Mouse (Mus musculus): ENCODE measurements at regions not wholly inside any gene's neighbourhood (a gene's known extent, or its start where the extent isn't known, plus 50 kb on each side); places are given as distances from the start of the nearest gene placed in this dataset.

- ATAC-seq (replicated peaks; ENCODE audit: low FRiP score, low TSS enrichment, poor library complexity, severe bottlenecking), result no peak
These were observed 53.5 kb upstream of the Ptpn1 start for GRCm38 (mm10) chr2:167878255-167878865.

- no peak for ATAC-seq (replicated peaks; ENCODE audit: low FRiP score, low TSS enrichment, poor library complexity, severe bottlenecking)
These were observed 54.5 kb upstream of the Ptpn1 start for GRCm38 (mm10) chr2:167877254-167877870.

- no peak for ATAC-seq (replicated peaks; ENCODE audit: low FRiP score, low TSS enrichment, poor library complexity, severe bottlenecking)
These were observed 59.4 kb upstream of the Ptpn1 start for GRCm38 (mm10) chr2:167872507-167872906.

GRCm38 (mm10) chr2:167870153-167870552 lies 61.7 kb upstream of the Ptpn1 start:
- ATAC-seq (replicated peaks; ENCODE audit: low FRiP score, low TSS enrichment, poor library complexity, severe bottlenecking), result no peak

GRCm38 (mm10) chr2:167866751-167867150 lies 65.1 kb upstream of the Ptpn1 start:
- no peak for ATAC-seq (replicated peaks; ENCODE audit: low FRiP score, low TSS enrichment, poor library complexity, severe bottlenecking)

- no peak for ATAC-seq (replicated peaks; ENCODE audit: low FRiP score, low TSS enrichment, poor library complexity, severe bottlenecking)
These were observed 66.3 kb upstream of the Ptpn1 start for GRCm38 (mm10) chr2:167865525-167865924.

- ATAC-seq (replicated peaks; ENCODE audit: low FRiP score, low TSS enrichment, poor library complexity, severe bottlenecking), result no peak
These were observed 67.2 kb upstream of the Ptpn1 start for GRCm38 (mm10) chr2:167864672-167865071.

- no peak for ATAC-seq (replicated peaks; ENCODE audit: low FRiP score, low TSS enrichment, poor library complexity, severe bottlenecking)
These were observed 67.6 kb upstream of the Ptpn1 start for GRCm38 (mm10) chr2:167864228-167864627.

- no peak for ATAC-seq (replicated peaks; ENCODE audit: low FRiP score, low TSS enrichment, poor library complexity, severe bottlenecking)
These were observed 68.2 kb upstream of the Ptpn1 start for GRCm38 (mm10) chr2:167863616-167864015.

GRCm38 (mm10) chr2:167861178-167861520 lies 70.7 kb upstream of the Ptpn1 start:
- no peak for ATAC-seq (replicated peaks; ENCODE audit: low FRiP score, low TSS enrichment, poor library complexity, severe bottlenecking)

- no peak for ATAC-seq (replicated peaks; ENCODE audit: low FRiP score, low TSS enrichment, poor library complexity, severe bottlenecking)
These were observed 71.2 kb upstream of the Ptpn1 start for GRCm38 (mm10) chr2:167860457-167861177.

- ATAC-seq (replicated peaks; ENCODE audit: low FRiP score, low TSS enrichment, poor library complexity, severe bottlenecking), result no peak
These were observed 72.3 kb upstream of the Ptpn1 start for GRCm38 (mm10) chr2:167859575-167859974.

- ATAC-seq (replicated peaks; ENCODE audit: low FRiP score, low TSS enrichment, poor library complexity, severe bottlenecking), result no peak
These were observed 73.5 kb upstream of the Ptpn1 start for GRCm38 (mm10) chr2:167858346-167858745.

- no peak for ATAC-seq (replicated peaks; ENCODE audit: low FRiP score, low TSS enrichment, poor library complexity, severe bottlenecking)
These were observed 73.9 kb upstream of the Ptpn1 start for GRCm38 (mm10) chr2:167857911-167858310.

- no peak for ATAC-seq (replicated peaks; ENCODE audit: low FRiP score, low TSS enrichment, poor library complexity, severe bottlenecking)
These were observed 74.9 kb upstream of the Ptpn1 start for GRCm38 (mm10) chr2:167856920-167857475.

GRCm38 (mm10) chr2:167856020-167856419 lies 75.8 kb upstream of the Ptpn1 start:
- no peak for ATAC-seq (replicated peaks; ENCODE audit: low FRiP score, low TSS enrichment, poor library complexity, severe bottlenecking)

- no peak for ATAC-seq (replicated peaks; ENCODE audit: low FRiP score, low TSS enrichment, poor library complexity, severe bottlenecking)
These were observed 77.8 kb upstream of the Ptpn1 start for GRCm38 (mm10) chr2:167854060-167854459.

GRCm38 (mm10) chr2:167853411-167853821 lies 78.4 kb upstream of the Ptpn1 start:
- no peak for ATAC-seq (replicated peaks; ENCODE audit: low FRiP score, low TSS enrichment, poor library complexity, severe bottlenecking)

GRCm38 (mm10) chr2:167852582-167852981 lies 79.3 kb upstream of the Ptpn1 start:
- no peak for ATAC-seq (replicated peaks; ENCODE audit: low FRiP score, low TSS enrichment, poor library complexity, severe bottlenecking)

GRCm38 (mm10) chr2:167851216-167851896 lies 80.5 kb upstream of the Ptpn1 start:
- ATAC-seq (replicated peaks; ENCODE audit: low FRiP score, low TSS enrichment, poor library complexity, severe bottlenecking), result 0 out of 2 replicates have a peak, but pooled peaks have one; percentile 32

All from megakaryocyte-erythroid progenitor cell, adult 5-6 weeks (primary cell).